Mouse (Mus musculus): Measurements from ENCODE around the gene Sec14l1.

Gene Sec14l1

GRCm38 (mm10) chr11:117152541-117152940 lies 37.6 kb downstream of the Sec14l1 start:
- H3K4me3 ChIP-seq (replicated peaks; ENCODE audit: low read length) = no peak overlapping the region
- peaks cover 66% of the 10 kb centered on the region for H3K4me1 ChIP-seq (replicated peaks; ENCODE audit: low read depth, low read length)
- TF ChIP-seq NANOG (IDR thresholded peaks at IDR 0.05; ENCODE audit: borderline replicate concordance, low read length) (no peak), POU5F1 (IDR thresholded peaks at IDR 0.05; ENCODE audit: borderline replicate concordance, low read length) (no peak), CTCF (conservative IDR thresholded peaks at IDR 0.05; ENCODE audit: low read length) (no peak)
- no peaks in the 10 kb centered on the region for H3K9me3 ChIP-seq (ENCODE audit: low read length)
- no peaks in the 10 kb centered on the region for H3K27me3 ChIP-seq (ENCODE audit: insufficient read depth, low read length)
- H3K36me3 ChIP-seq (ENCODE audit: insufficient read depth, low read length) = peaks cover 93% of the 10 kb centered on the region

- Histone ChIP-seq H3K36me3 (ENCODE audit: insufficient read depth, low read length) (peaks cover 93% of the 10 kb centered on the region), H3K27me3 (ENCODE audit: insufficient read depth, low read length) (no peaks in the 10 kb centered on the region), H3K4me3 (replicated peaks; ENCODE audit: low read length) (no peak overlapping the region), H3K4me1 (replicated peaks; ENCODE audit: low read depth, low read length) (peaks cover 66% of the 10 kb centered on the region), H3K9me3 (ENCODE audit: low read length) (no peaks in the 10 kb centered on the region)
- TF ChIP-seq NANOG (IDR thresholded peaks at IDR 0.05; ENCODE audit: borderline replicate concordance, low read length) (no peak), POU5F1 (IDR thresholded peaks at IDR 0.05; ENCODE audit: borderline replicate concordance, low read length) (no peak), CTCF (conservative IDR thresholded peaks at IDR 0.05; ENCODE audit: low read length) (no peak)
Measured at GRCm38 (mm10) chr11:117153553-117153952, 38.6 kb downstream of the Sec14l1 start.

GRCm38 (mm10) chr11:117154088-117154815 lies 39.3 kb downstream of the Sec14l1 start:
- Histone ChIP-seq H3K4me3 (replicated peaks; ENCODE audit: low read length) (no peak overlapping the region; the same call in 1 of the 2 replicates), H3K36me3 (ENCODE audit: insufficient read depth, low read length) (peaks cover 93% of the 10 kb centered on the region), H3K9me3 (ENCODE audit: low read length) (no peaks in the 10 kb centered on the region), H3K27me3 (ENCODE audit: insufficient read depth, low read length) (no peaks in the 10 kb centered on the region), H3K4me1 (replicated peaks; ENCODE audit: low read depth, low read length) (peaks cover 65% of the 10 kb centered on the region)
- TF ChIP-seq NANOG (IDR thresholded peaks at IDR 0.05; ENCODE audit: borderline replicate concordance, low read length) (no peak), CTCF (conservative IDR thresholded peaks at IDR 0.05; ENCODE audit: low read length) (no peak), POU5F1 (IDR thresholded peaks at IDR 0.05; ENCODE audit: borderline replicate concordance, low read length) (no peak)

GRCm38 (mm10) chr11:117156725-117157124 lies 41.8 kb downstream of the Sec14l1 start:
- H3K36me3 ChIP-seq (ENCODE audit: insufficient read depth, low read length) = peaks cover 78% of the 10 kb centered on the region
- H3K27me3 ChIP-seq (ENCODE audit: insufficient read depth, low read length) = no peaks in the 10 kb centered on the region
- H3K4me1 ChIP-seq (replicated peaks; ENCODE audit: low read depth, low read length) = peaks cover 83% of the 10 kb centered on the region
- no peak for TF ChIP-seq NANOG (IDR thresholded peaks at IDR 0.05; ENCODE audit: borderline replicate concordance, low read length)
- TF ChIP-seq POU5F1 (IDR thresholded peaks at IDR 0.05; ENCODE audit: borderline replicate concordance, low read length) = no peak
- TF ChIP-seq CTCF (conservative IDR thresholded peaks at IDR 0.05; ENCODE audit: low read length) = no peak
- no peaks in the 10 kb centered on the region for H3K9me3 ChIP-seq (ENCODE audit: low read length)
- peak overlapping the region; percentile 64 for H3K4me3 ChIP-seq (replicated peaks; ENCODE audit: low read length)

- Histone ChIP-seq H3K27me3 (ENCODE audit: insufficient read depth, low read length) (no peaks in the 10 kb centered on the region), H3K4me1 (replicated peaks; ENCODE audit: low read depth, low read length) (peaks cover 92% of the 10 kb centered on the region), H3K9me3 (ENCODE audit: low read length) (no peaks in the 10 kb centered on the region), H3K36me3 (ENCODE audit: insufficient read depth, low read length) (peaks cover 63% of the 10 kb centered on the region), H3K4me3 (replicated peaks; ENCODE audit: low read length) (no peak overlapping the region)
- TF ChIP-seq NANOG (IDR thresholded peaks at IDR 0.05; ENCODE audit: borderline replicate concordance, low read length) (no peak), CTCF (conservative IDR thresholded peaks at IDR 0.05; ENCODE audit: low read length) (no peak), POU5F1 (IDR thresholded peaks at IDR 0.05; ENCODE audit: borderline replicate concordance, low read length) (no peak)
Measured at GRCm38 (mm10) chr11:117158343-117158742, 43.4 kb downstream of the Sec14l1 start.

GRCm38 (mm10) chr11:117159257-117159945 lies 44.4 kb downstream of the Sec14l1 start:
- Histone ChIP-seq H3K9me3 (ENCODE audit: low read length) (no peaks in the 10 kb centered on the region), H3K4me3 (replicated peaks; ENCODE audit: low read length) (no peak overlapping the region), H3K4me1 (replicated peaks; ENCODE audit: low read depth, low read length) (peaks cover 84% of the 10 kb centered on the region), H3K27me3 (ENCODE audit: insufficient read depth, low read length) (no peaks in the 10 kb centered on the region), H3K36me3 (ENCODE audit: insufficient read depth, low read length) (peaks cover 54% of the 10 kb centered on the region)
- TF ChIP-seq NANOG (IDR thresholded peaks at IDR 0.05; ENCODE audit: borderline replicate concordance, low read length) (no peak), CTCF (conservative IDR thresholded peaks at IDR 0.05; ENCODE audit: low read length) (no peak), POU5F1 (IDR thresholded peaks at IDR 0.05; ENCODE audit: borderline replicate concordance, low read length) (no peak)

GRCm38 (mm10) chr11:117159946-117160307 lies 45.0 kb downstream of the Sec14l1 start:
- Histone ChIP-seq H3K36me3 (ENCODE audit: insufficient read depth, low read length) (peaks cover 49% of the 10 kb centered on the region), H3K4me1 (replicated peaks; ENCODE audit: low read depth, low read length) (peaks cover 79% of the 10 kb centered on the region), H3K9me3 (ENCODE audit: low read length) (no peaks in the 10 kb centered on the region), H3K4me3 (replicated peaks; ENCODE audit: low read length) (no peak overlapping the region), H3K27me3 (ENCODE audit: insufficient read depth, low read length) (no peaks in the 10 kb centered on the region)
- no peak for TF ChIP-seq NANOG (IDR thresholded peaks at IDR 0.05; ENCODE audit: borderline replicate concordance, low read length)
- no peak for TF ChIP-seq POU5F1 (IDR thresholded peaks at IDR 0.05; ENCODE audit: borderline replicate concordance, low read length)
- no peak for TF ChIP-seq CTCF (conservative IDR thresholded peaks at IDR 0.05; ENCODE audit: low read length)

- Histone ChIP-seq H3K36me3 (ENCODE audit: insufficient read depth, low read length) (peaks cover 41% of the 10 kb centered on the region), H3K27me3 (ENCODE audit: insufficient read depth, low read length) (no peaks in the 10 kb centered on the region), H3K9me3 (ENCODE audit: low read length) (no peaks in the 10 kb centered on the region), H3K4me3 (replicated peaks; ENCODE audit: low read length) (0 out of 2 replicates have a peak overlapping the region, but pooled peaks have one; percentile 10), H3K4me1 (replicated peaks; ENCODE audit: low read depth, low read length) (peaks cover 71% of the 10 kb centered on the region)
- TF ChIP-seq CTCF (conservative IDR thresholded peaks at IDR 0.05; ENCODE audit: low read length) = no peak
- no peak for TF ChIP-seq POU5F1 (IDR thresholded peaks at IDR 0.05; ENCODE audit: borderline replicate concordance, low read length)
- TF ChIP-seq NANOG (IDR thresholded peaks at IDR 0.05; ENCODE audit: borderline replicate concordance, low read length) = no peak
Measured at GRCm38 (mm10) chr11:117160791-117161190, 45.8 kb downstream of the Sec14l1 start.
